Mouse (Mus musculus) limb, embryonic 15.5 days (tissue): ENCODE measurements at regions not wholly inside any gene's neighbourhood (a gene's known extent, or its start where the extent isn't known, plus 50 kb on each side); places are given as distances from the start of the nearest gene placed in this dataset.
"Not testable (repeated sequence)": the region's sequence is repeated elsewhere in the genome, so short reads cannot be mapped to it uniquely, and the experiment has no call there.

Experiments
- ATAC-seq: fragments of 200-750 bp; cut with Nextera tagmentation; 2 replicates; pipeline ENCODE4 v1.8.0; 2017; ENCODE audit warnings: low read depth, moderate TSS enrichment; ENCODE audit not compliant: insufficient number of reproducible peaks, low FRiP score, low TSS enrichment
- H3K27ac ChIP-seq: fragments of 300-500 bp; sonication (generic); 2 replicates; pipeline ENCODE4 v1.5.1; 2015; ENCODE audit warnings: moderate library complexity, mild to moderate bottlenecking, inconsistent platforms
- H3K27me3 ChIP-seq: fragments of 300-500 bp; sonication (generic); 2 replicates; pipeline ENCODE4 v1.6.1; 2015; ENCODE audit warnings: inconsistent platforms
- H3K36me3 ChIP-seq: fragments of 300-500 bp; sonication (generic); 2 replicates; pipeline ENCODE4 v1.6.1; 2015; ENCODE audit warnings: inconsistent platforms
- H3K4me1 ChIP-seq: fragments of 300-500 bp; sonication (generic); 2 replicates; pipeline ENCODE4 v1.6.1; 2015; ENCODE audit warnings: inconsistent platforms
- H3K4me2 ChIP-seq: fragments of 300-500 bp; sonication (generic); 2 replicates; pipeline ENCODE4 v1.6.1; 2015; ENCODE audit warnings: mild to moderate bottlenecking, inconsistent platforms
- H3K4me3 ChIP-seq: fragments of 300-500 bp; sonication (generic); 2 replicates; pipeline ENCODE4 v1.5.1; 2015; ENCODE audit warnings: mild to moderate bottlenecking, inconsistent platforms
- H3K9ac ChIP-seq: fragments of 300-500 bp; sonication (generic); 2 replicates; pipeline ENCODE4 v1.6.1; 2015; ENCODE audit warnings: inconsistent platforms
- H3K9me3 ChIP-seq: fragments of 300-500 bp; sonication (generic); 2 replicates; pipeline ENCODE4 v1.6.1; 2016; ENCODE audit warnings: inconsistent platforms
- WGBS: fragments of 180-500 bp; shearing (Covaris S2); methylation state at CpG from one replicate; pipeline ENCODE4 v1.1.7; 2015; 5-methylcytosine and 5-hydroxymethylcytosine counted together

DNA sequence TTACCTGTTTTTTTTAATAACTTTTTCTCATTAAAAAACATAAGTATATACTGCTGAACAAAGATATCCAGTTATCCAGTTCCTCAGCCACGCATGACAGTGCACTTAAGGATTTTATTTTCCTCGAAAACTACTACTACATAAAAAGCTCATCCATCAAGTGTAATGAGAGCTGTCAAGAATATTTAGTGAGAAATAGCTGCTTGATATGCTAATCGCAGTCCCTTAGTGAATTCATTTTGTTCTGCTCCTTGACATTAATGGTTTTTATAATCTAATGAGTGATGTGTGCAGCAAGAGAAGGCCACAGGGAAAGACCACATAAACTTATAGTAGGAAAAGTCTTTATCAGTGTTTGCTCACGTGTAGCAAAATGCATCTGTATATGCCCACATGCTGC is 754.0 kb upstream of the Slc39a10 start:
- Histone ChIP-seq H3K4me1 (no peaks in the 10 kb centered on the region), H3K36me3 (no peaks in the 10 kb centered on the region), H3K4me3 (no peak overlapping the region), H3K4me2 (no peak overlapping the region), H3K9me3 (no peaks in the 10 kb centered on the region), H3K9ac (no peak overlapping the region), H3K27me3 (no peaks in the 10 kb centered on the region), H3K27ac (no peak overlapping the region)
- no peak for ATAC-seq
- 68% methylated on average over 4 of the region's 4 CpGs for WGBS

DNA sequence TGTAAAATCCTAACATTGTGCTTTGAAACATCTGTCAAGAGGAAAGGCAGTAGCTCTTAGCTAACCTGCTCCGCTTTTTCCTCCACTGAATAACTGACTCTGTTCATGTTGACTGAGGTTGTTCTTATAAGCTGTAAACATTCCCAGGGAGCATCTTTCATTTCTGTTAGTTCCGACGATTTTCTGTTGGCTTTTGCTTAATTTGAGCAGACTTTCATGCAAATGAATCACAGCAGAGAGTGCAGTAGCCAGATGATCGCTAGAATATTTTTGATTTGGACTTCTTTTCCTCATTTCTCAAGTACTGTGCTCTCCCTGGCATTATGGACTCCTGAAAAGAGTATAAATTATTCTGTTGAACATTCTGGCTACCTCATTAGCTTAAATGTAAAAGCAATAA is 713.9 kb upstream of the Slc39a10 start:
- no peak overlapping the region for H3K27ac ChIP-seq
- no peak overlapping the region for H3K4me3 ChIP-seq
- H3K4me1 ChIP-seq: no peaks in the 10 kb centered on the region
- no peak for ATAC-seq
- no peak overlapping the region for H3K9ac ChIP-seq
- no peaks in the 10 kb centered on the region for H3K27me3 ChIP-seq
- H3K4me2 ChIP-seq: no peak overlapping the region
- no peaks in the 10 kb centered on the region for H3K9me3 ChIP-seq
- no peaks in the 10 kb centered on the region for H3K36me3 ChIP-seq
- WGBS: 60% methylated on average over 4 of the region's 4 CpGs

DNA sequence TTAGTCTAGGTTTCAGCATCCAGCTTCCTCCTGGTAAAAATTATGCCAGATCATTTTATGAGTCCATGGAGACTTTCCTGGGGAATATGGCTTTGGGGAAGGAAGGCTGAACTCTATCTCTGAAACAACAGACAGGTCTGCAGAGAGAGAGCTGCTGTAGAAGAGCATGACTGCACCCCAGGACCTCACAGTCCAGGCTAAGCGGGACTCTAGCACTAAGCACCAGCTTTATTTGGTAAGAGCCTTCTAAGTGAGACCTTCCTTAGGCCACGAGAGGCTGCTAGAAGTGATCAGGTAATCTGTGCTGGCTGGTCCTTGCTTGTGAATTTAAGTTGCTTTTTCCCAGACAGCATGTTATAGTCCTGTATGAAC is 711.3 kb upstream of the Slc39a10 start:
- H3K27me3 ChIP-seq: no peaks in the 10 kb centered on the region
- no peak for ATAC-seq
- no peak overlapping the region for H3K4me3 ChIP-seq
- no peak overlapping the region for H3K4me2 ChIP-seq
- no peak overlapping the region for H3K27ac ChIP-seq
- no peak overlapping the region for H3K9ac ChIP-seq
- WGBS: 53% methylated on average over 2 of the region's 2 CpGs
- no peaks in the 10 kb centered on the region for H3K4me1 ChIP-seq
- H3K36me3 ChIP-seq: no peaks in the 10 kb centered on the region
- no peaks in the 10 kb centered on the region for H3K9me3 ChIP-seq

DNA sequence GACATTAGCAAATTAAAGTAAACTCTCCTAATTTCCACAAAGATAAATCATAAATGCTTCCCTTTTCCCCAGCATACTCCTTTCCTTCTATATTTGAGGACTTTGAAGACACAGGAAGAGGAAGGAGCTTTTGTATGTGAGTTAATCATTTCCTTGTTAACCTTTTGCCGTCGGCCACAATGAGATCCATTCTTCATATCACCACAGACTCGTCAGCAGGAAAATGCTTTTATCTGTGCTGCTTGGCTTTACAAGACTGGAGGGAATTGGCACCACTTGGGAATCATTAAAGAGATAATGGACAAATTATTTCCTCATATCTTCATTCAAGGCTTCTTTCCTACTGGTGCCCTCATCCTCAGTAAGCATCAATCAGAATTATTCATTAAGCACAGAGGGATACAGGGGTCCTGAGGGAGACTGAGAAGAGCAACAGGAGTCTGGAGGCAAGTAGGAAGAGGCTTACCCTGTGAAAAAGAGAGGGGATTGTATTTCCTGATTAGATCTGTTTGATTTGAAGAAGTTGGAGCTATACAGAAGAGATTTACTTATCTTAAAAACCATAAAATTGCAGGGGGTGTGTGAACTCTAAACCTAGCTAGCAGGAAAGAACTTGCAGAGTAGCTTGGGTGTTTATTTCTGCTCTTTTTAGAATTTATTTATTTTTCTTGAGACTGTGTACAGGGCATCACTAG is 710.8 kb upstream of the Slc39a10 start:
- Histone ChIP-seq H3K27ac (no peak overlapping the region), H3K9ac (no peak overlapping the region), H3K4me2 (no peak overlapping the region), H3K27me3 (no peaks in the 10 kb centered on the region), H3K4me1 (no peaks in the 10 kb centered on the region), H3K9me3 (no peaks in the 10 kb centered on the region), H3K4me3 (no peak overlapping the region), H3K36me3 (no peaks in the 10 kb centered on the region)
- ATAC-seq: no peak
- WGBS: 37% methylated on average over 3 of the region's 3 CpGs

GRCm38 (mm10) chr1:47593641-47594040 is 701.0 kb upstream of the Slc39a10 start:
- ATAC-seq, H3K27ac ChIP-seq, H3K4me3 ChIP-seq, H3K9me3 ChIP-seq, H3K9ac ChIP-seq, H3K4me1 ChIP-seq, H3K4me2 ChIP-seq, H3K27me3 ChIP-seq, H3K36me3 ChIP-seq: not testable (repeated sequence)
- 92% methylated on average over 2 of the region's 4 CpGs for WGBS

DNA sequence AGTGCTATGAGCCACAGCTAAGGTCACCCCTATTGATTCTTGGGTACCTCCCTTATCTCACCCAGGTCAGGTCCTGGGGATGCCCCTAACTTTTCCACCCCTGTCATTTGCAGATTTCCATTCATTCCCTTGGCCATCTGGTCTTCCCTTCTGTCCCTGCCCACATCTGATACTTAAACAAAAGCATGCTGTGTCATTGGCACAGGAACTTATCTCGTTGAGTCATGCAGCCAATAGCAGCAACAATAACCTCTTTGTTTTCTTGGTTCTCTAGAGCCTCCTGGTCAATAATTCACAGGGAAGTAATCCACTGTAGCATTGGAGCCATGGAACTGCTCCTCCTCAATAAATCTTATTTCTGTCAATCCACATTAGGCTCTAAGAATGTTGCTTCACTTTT is 653.0 kb upstream of the Slc39a10 start:
- H3K4me1 ChIP-seq: no peaks in the 10 kb centered on the region
- H3K36me3 ChIP-seq: no peaks in the 10 kb centered on the region
- H3K27me3 ChIP-seq: no peaks in the 10 kb centered on the region
- no peak overlapping the region for H3K27ac ChIP-seq
- no peaks in the 10 kb centered on the region for H3K9me3 ChIP-seq
- no peak overlapping the region for H3K9ac ChIP-seq
- H3K4me3 ChIP-seq: no peak overlapping the region
- H3K4me2 ChIP-seq: no peak overlapping the region
- WGBS: 67% methylated on average over 1 of the region's 1 CpGs
- no peak for ATAC-seq

GRCm38 (mm10) chr1:47511426-47511825 is 618.8 kb upstream of the Slc39a10 start:
- Histone ChIP-seq H3K4me2 (no peak overlapping the region), H3K4me1 (no peaks in the 10 kb centered on the region), H3K36me3 (no peaks in the 10 kb centered on the region), H3K9ac (no peak overlapping the region), H3K27ac (no peak overlapping the region), H3K4me3 (no peak overlapping the region), H3K27me3 (no peaks in the 10 kb centered on the region), H3K9me3 (no peaks in the 10 kb centered on the region)
- ATAC-seq: no peak
- WGBS: 83% methylated on average over 5 of the region's 5 CpGs

GRCm38 (mm10) chr1:47507801-47508200 is 615.1 kb upstream of the Slc39a10 start:
- H3K9ac ChIP-seq: no peak overlapping the region
- H3K27ac ChIP-seq: no peak overlapping the region
- no peaks in the 10 kb centered on the region for H3K4me1 ChIP-seq
- no peak for ATAC-seq
- no peak overlapping the region for H3K4me2 ChIP-seq
- H3K27me3 ChIP-seq: no peaks in the 10 kb centered on the region
- no peaks in the 10 kb centered on the region for H3K36me3 ChIP-seq
- H3K4me3 ChIP-seq: no peak overlapping the region
- H3K9me3 ChIP-seq: no peaks in the 10 kb centered on the region

DNA sequence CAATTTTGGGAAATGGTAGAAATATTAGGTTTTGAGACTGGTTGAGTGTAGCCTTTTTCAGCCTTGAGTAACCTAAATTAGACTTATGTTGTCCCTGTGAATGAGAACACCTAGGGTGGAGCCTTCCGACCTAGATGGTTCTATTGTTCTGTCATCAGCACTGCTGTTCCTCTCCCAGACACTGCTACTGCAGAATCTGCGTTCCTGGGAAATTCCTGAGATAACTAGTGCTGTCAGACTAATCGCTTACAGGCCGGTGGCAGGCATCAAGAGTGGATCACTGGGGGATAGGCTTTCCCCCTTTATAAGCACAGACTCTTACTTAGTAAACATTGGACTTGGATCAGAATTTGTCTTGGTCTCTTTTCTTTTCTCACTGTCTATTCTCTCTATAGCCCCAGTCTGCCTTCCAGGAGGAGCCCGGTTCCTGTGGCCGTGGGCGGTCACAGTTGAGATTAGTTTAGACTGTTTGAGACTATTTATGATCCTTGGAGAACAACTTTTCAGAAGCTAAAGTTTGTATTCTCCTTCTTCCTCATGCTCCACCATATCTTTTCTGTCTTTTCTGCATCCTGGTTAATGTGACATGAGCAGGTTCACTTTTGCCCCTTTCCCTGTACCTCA is 596.0 kb upstream of the Slc39a10 start:
- Histone ChIP-seq H3K4me3 (no peak overlapping the region), H3K27ac (no peak overlapping the region), H3K9ac (no peak overlapping the region), H3K4me2 (no peak overlapping the region), H3K27me3 (no peaks in the 10 kb centered on the region), H3K4me1 (no peaks in the 10 kb centered on the region), H3K9me3 (no peaks in the 10 kb centered on the region), H3K36me3 (no peaks in the 10 kb centered on the region)
- no peak for ATAC-seq
- WGBS: 65% methylated on average over 7 of the region's 7 CpGs

GRCm38 (mm10) chr1:47486087-47486486 is 593.4 kb upstream of the Slc39a10 start:
- no peak for ATAC-seq

GRCm38 (mm10) chr1:47479059-47479458 is 586.4 kb upstream of the Slc39a10 start:
- H3K36me3 ChIP-seq: no peaks in the 10 kb centered on the region
- 34% methylated on average over 1 of the region's 1 CpGs for WGBS
- H3K9ac ChIP-seq: no peak overlapping the region
- no peaks in the 10 kb centered on the region for H3K9me3 ChIP-seq
- H3K4me2 ChIP-seq: no peak overlapping the region
- no peak overlapping the region for H3K4me3 ChIP-seq
- H3K27me3 ChIP-seq: no peaks in the 10 kb centered on the region
- H3K4me1 ChIP-seq: no peaks in the 10 kb centered on the region
- no peak overlapping the region for H3K27ac ChIP-seq
- ATAC-seq: no peak

More at GRCm38 (mm10) chr1:47486087-47486486, 593.4 kb upstream of the Slc39a10 start:
- Histone ChIP-seq H3K27ac (no peak overlapping the region), H3K9ac (no peak overlapping the region), H3K27me3 (no peaks in the 10 kb centered on the region), H3K9me3 (no peaks in the 10 kb centered on the region), H3K4me3 (no peak overlapping the region), H3K4me2 (no peak overlapping the region), H3K4me1 (no peaks in the 10 kb centered on the region), H3K36me3 (no peaks in the 10 kb centered on the region)

GRCm38 (mm10) chr1:47466573-47467253 is 574.1 kb upstream of the Slc39a10 start:
- H3K27me3 ChIP-seq: no peaks in the 10 kb centered on the region
- 72% methylated on average over 9 of the region's 9 CpGs for WGBS
- H3K4me2 ChIP-seq: no peak overlapping the region
- no peak for ATAC-seq
- no peak overlapping the region for H3K9ac ChIP-seq
- no peaks in the 10 kb centered on the region for H3K36me3 ChIP-seq
- H3K4me1 ChIP-seq: no peaks in the 10 kb centered on the region
- no peaks in the 10 kb centered on the region for H3K9me3 ChIP-seq
- no peak overlapping the region for H3K4me3 ChIP-seq
- no peak overlapping the region for H3K27ac ChIP-seq
